Mouse (Mus musculus): ENCODE results near the gene Cnot8. TPM values are rescaled to one million over a fixed set of nuclear protein-coding genes. Genes with fewer than 3 reads are reported as not detected.

Cnot8 gene
- total RNA-seq, 1 experiment = 60.6 TPM

GRCm38 (mm10) chr11:58146241-58146640, 42.3 kb downstream of the Cnot8 start:
- Histone ChIP-seq H3K27ac (ENCODE audit: insufficient read depth, low read depth, low read length, poor library complexity, severe bottlenecking) (no peak overlapping the region), H3K9ac (ENCODE audit: insufficient read depth, low read depth, low read length, poor library complexity, severe bottlenecking) (no peak overlapping the region), H3K9me3 (ENCODE audit: control insufficient read depth, insufficient read depth, low read depth, low read length) (no peaks in the 10 kb centered on the region), H3K4me1 (ENCODE audit: control insufficient read depth in 2 of 2, insufficient read depth in 2 of 2, low read length in 2 of 2, poor library complexity in 1 of 2) (no peaks in the 10 kb centered on the region), H3K4me3 (ENCODE audit: insufficient read depth in 1 of 2, low read depth in 1 of 2, low read length in 2 of 2, poor library complexity in 1 of 2, severe bottlenecking in 1 of 2) (no peak overlapping the region), H3K36me3 (ENCODE audit: control insufficient read depth, insufficient read depth, low read length, poor library complexity, severe bottlenecking) (peaks cover 44% of the 10 kb centered on the region)
- DNase-seq (ENCODE audit: low read depth, low spot score) = no peak
- TF ChIP-seq ZNF384 (IDR thresholded peaks at IDR 0.05; ENCODE audit: low read depth, low read length) = no peak
- TF ChIP-seq CHD2 (IDR thresholded peaks at IDR 0.05; ENCODE audit: low read depth, low read length) = no peak
- no peak for TF ChIP-seq ZC3H11A (IDR thresholded peaks at IDR 0.05; ENCODE audit: borderline replicate concordance, low read depth, low read length)
- no peak for TF ChIP-seq MAFK (IDR thresholded peaks at IDR 0.05; ENCODE audit: insufficient read depth, low read depth, low read length)
- no peak for TF ChIP-seq HCFC1 (IDR thresholded peaks at IDR 0.05; ENCODE audit: borderline replicate concordance, insufficient read depth, low read length)
- in situ Hi-C loops (cut with MboI; ENCODE audit: low sequenced_read_pairs in 2 of 2, unreplicated experiment in 2 of 2) = no loop called here

- Histone ChIP-seq H3K4me3 (ENCODE audit: insufficient read depth in 1 of 2, low read depth in 1 of 2, low read length in 2 of 2, poor library complexity in 1 of 2, severe bottlenecking in 1 of 2) (no peak overlapping the region), H3K27ac (ENCODE audit: insufficient read depth, low read depth, low read length, poor library complexity, severe bottlenecking) (no peak overlapping the region), H3K9me3 (ENCODE audit: control insufficient read depth, insufficient read depth, low read depth, low read length) (no peaks in the 10 kb centered on the region), H3K9ac (ENCODE audit: insufficient read depth, low read depth, low read length, poor library complexity, severe bottlenecking) (no peak overlapping the region), H3K4me1 (ENCODE audit: control insufficient read depth in 2 of 2, insufficient read depth in 2 of 2, low read length in 2 of 2, poor library complexity in 1 of 2) (no peaks in the 10 kb centered on the region), H3K36me3 (ENCODE audit: control insufficient read depth, insufficient read depth, low read length, poor library complexity, severe bottlenecking) (peaks cover 34% of the 10 kb centered on the region)
- DNase-seq (ENCODE audit: low read depth, low spot score) = no peak
- in situ Hi-C loops (cut with MboI; ENCODE audit: low sequenced_read_pairs in 2 of 2, unreplicated experiment in 2 of 2) = no loop called here
- no peak for TF ChIP-seq ZC3H11A (IDR thresholded peaks at IDR 0.05; ENCODE audit: borderline replicate concordance, low read depth, low read length)
- TF ChIP-seq ZNF384 (IDR thresholded peaks at IDR 0.05; ENCODE audit: low read depth, low read length) = no peak
- no peak for TF ChIP-seq CHD2 (IDR thresholded peaks at IDR 0.05; ENCODE audit: low read depth, low read length)
- TF ChIP-seq MAFK (IDR thresholded peaks at IDR 0.05; ENCODE audit: insufficient read depth, low read depth, low read length) = no peak
- TF ChIP-seq HCFC1 (IDR thresholded peaks at IDR 0.05; ENCODE audit: borderline replicate concordance, insufficient read depth, low read length) = no peak
These were observed 51.5 kb downstream of the Cnot8 start for GRCm38 (mm10) chr11:58155458-58155857.

GRCm38 (mm10) chr11:58156871-58157270, 52.9 kb downstream of the Cnot8 start:
- DNase-seq (ENCODE audit: low read depth, low spot score) = no peak
- Histone ChIP-seq H3K4me1 (ENCODE audit: control insufficient read depth in 2 of 2, insufficient read depth in 2 of 2, low read length in 2 of 2, poor library complexity in 1 of 2) (no peaks in the 10 kb centered on the region), H3K9me3 (ENCODE audit: control insufficient read depth, insufficient read depth, low read depth, low read length) (no peaks in the 10 kb centered on the region), H3K4me3 (ENCODE audit: insufficient read depth in 1 of 2, low read depth in 1 of 2, low read length in 2 of 2, poor library complexity in 1 of 2, severe bottlenecking in 1 of 2) (no peak overlapping the region), H3K9ac (ENCODE audit: insufficient read depth, low read depth, low read length, poor library complexity, severe bottlenecking) (no peak overlapping the region), H3K36me3 (ENCODE audit: control insufficient read depth, insufficient read depth, low read length, poor library complexity, severe bottlenecking) (peaks cover 33% of the 10 kb centered on the region), H3K27ac (ENCODE audit: insufficient read depth, low read depth, low read length, poor library complexity, severe bottlenecking) (no peak overlapping the region)
- in situ Hi-C loops (cut with MboI; ENCODE audit: low sequenced_read_pairs in 2 of 2, unreplicated experiment in 2 of 2) = no loop called here
- TF ChIP-seq MAFK (IDR thresholded peaks at IDR 0.05; ENCODE audit: insufficient read depth, low read depth, low read length) (no peak), HCFC1 (IDR thresholded peaks at IDR 0.05; ENCODE audit: borderline replicate concordance, insufficient read depth, low read length) (no peak), CHD2 (IDR thresholded peaks at IDR 0.05; ENCODE audit: low read depth, low read length) (no peak), ZC3H11A (IDR thresholded peaks at IDR 0.05; ENCODE audit: borderline replicate concordance, low read depth, low read length) (no peak), ZNF384 (IDR thresholded peaks at IDR 0.05; ENCODE audit: low read depth, low read length) (no peak)

GRCm38 (mm10) chr11:58165072-58165471, 61.1 kb downstream of the Cnot8 start:
- DNase-seq (ENCODE audit: low read depth, low spot score) = peak; percentile 44
- H3K27ac ChIP-seq (ENCODE audit: insufficient read depth, low read depth, low read length, poor library complexity, severe bottlenecking) = no peak overlapping the region
- in situ Hi-C loops (cut with MboI; ENCODE audit: low sequenced_read_pairs in 2 of 2, unreplicated experiment in 2 of 2) = no loop called here
- no peaks in the 10 kb centered on the region for H3K9me3 ChIP-seq (ENCODE audit: control insufficient read depth, insufficient read depth, low read depth, low read length)
- no peak overlapping the region for H3K4me3 ChIP-seq (ENCODE audit: insufficient read depth in 1 of 2, low read depth in 1 of 2, low read length in 2 of 2, poor library complexity in 1 of 2, severe bottlenecking in 1 of 2)
- no peak overlapping the region for H3K9ac ChIP-seq (ENCODE audit: insufficient read depth, low read depth, low read length, poor library complexity, severe bottlenecking)
- no peak for TF ChIP-seq HCFC1 (IDR thresholded peaks at IDR 0.05; ENCODE audit: borderline replicate concordance, insufficient read depth, low read length)
- TF ChIP-seq ZNF384 (IDR thresholded peaks at IDR 0.05; ENCODE audit: low read depth, low read length) = no peak
- peak; percentile 8; the same call in 1 of the 2 replicates for TF ChIP-seq ZC3H11A (IDR thresholded peaks at IDR 0.05; ENCODE audit: borderline replicate concordance, low read depth, low read length)
- no peak for TF ChIP-seq MAFK (IDR thresholded peaks at IDR 0.05; ENCODE audit: insufficient read depth, low read depth, low read length)
- TF ChIP-seq CHD2 (IDR thresholded peaks at IDR 0.05; ENCODE audit: low read depth, low read length) = no peak
- H3K36me3 ChIP-seq (ENCODE audit: control insufficient read depth, insufficient read depth, low read length, poor library complexity, severe bottlenecking) = peaks cover 25% of the 10 kb centered on the region
- H3K4me1 ChIP-seq (ENCODE audit: control insufficient read depth in 2 of 2, insufficient read depth in 2 of 2, low read length in 2 of 2, poor library complexity in 1 of 2) = 0 out of 4 replicates have a peak, but pooled peaks cover 0 to 3% of the 10 kb centered on the region in 2 experiments

- Histone ChIP-seq H3K36me3 (ENCODE audit: control insufficient read depth, insufficient read depth, low read length, poor library complexity, severe bottlenecking) (peaks cover 18% of the 10 kb centered on the region), H3K9me3 (ENCODE audit: control insufficient read depth, insufficient read depth, low read depth, low read length) (no peaks in the 10 kb centered on the region), H3K4me3 (ENCODE audit: insufficient read depth in 1 of 2, low read depth in 1 of 2, low read length in 2 of 2, poor library complexity in 1 of 2, severe bottlenecking in 1 of 2) (peak overlapping the region; percentile 97 to 100), H3K4me1 (ENCODE audit: control insufficient read depth in 2 of 2, insufficient read depth in 2 of 2, low read length in 2 of 2, poor library complexity in 1 of 2) (0 out of 4 replicates have a peak, but pooled peaks cover 2 to 3% of the 10 kb centered on the region in 2 experiments), H3K9ac (ENCODE audit: insufficient read depth, low read depth, low read length, poor library complexity, severe bottlenecking) (peak overlapping the region; percentile 100), H3K27ac (ENCODE audit: insufficient read depth, low read depth, low read length, poor library complexity, severe bottlenecking) (0 out of 2 replicates have a peak overlapping the region, but pooled peaks have one; percentile 72)
- no peak for DNase-seq (ENCODE audit: low read depth, low spot score)
- no peak for TF ChIP-seq CHD2 (IDR thresholded peaks at IDR 0.05; ENCODE audit: low read depth, low read length)
- in situ Hi-C loops (cut with MboI; ENCODE audit: low sequenced_read_pairs in 2 of 2, unreplicated experiment in 2 of 2) = no loop called here
These were observed 63.8 kb downstream of the Cnot8 start for GRCm38 (mm10) chr11:58167822-58168166.

Other genes starting within 250 kb of the Cnot8 start
- gene Larp1, start 95.1 kb upstream of the Cnot8 start, total RNA-seq (2012; rRNA removed) = 90.1 and 100 TPM in 2 replicates
- 0.58 and 0.90 TPM in 2 replicates for gene Gm12248, start 11.0 kb upstream of the Cnot8 start, total RNA-seq (2012; rRNA removed)
- 66.4 and 70.1 TPM in 2 replicates for gene Gemin5, start 64.4 kb downstream of the Cnot8 start, total RNA-seq (2012; rRNA removed)
- gene Mrpl22, start 67.5 kb downstream of the Cnot8 start, total RNA-seq (2012; rRNA removed) = 52.9 and 71.0 TPM in 2 replicates
- 2.5 and 4.4 TPM in 2 replicates for gene Igtp, start 95.4 kb downstream of the Cnot8 start, total RNA-seq (2012; rRNA removed)
- 0.42 and 0.54 TPM in 2 replicates for gene Irgm2, start 95.5 kb downstream of the Cnot8 start, total RNA-seq (2012; rRNA removed)
- gene 4930438A08Rik, start 170.6 kb downstream of the Cnot8 start, total RNA-seq (2012; rRNA removed) = 0.09 TPM in 1 of 2 replicates, not detected in the other
- 28.0 and 43.2 TPM in 2 replicates for gene Zfp692, start 202.9 kb downstream of the Cnot8 start, total RNA-seq (2012; rRNA removed)
- 9.5 and 11.7 TPM in 2 replicates for gene Zfp672, start 226.2 kb downstream of the Cnot8 start, total RNA-seq (2012; rRNA removed)
- 26.9 and 28.9 TPM in 2 replicates for gene Sh3bp5l, start 226.6 kb downstream of the Cnot8 start, total RNA-seq (2012; rRNA removed)